11 mouse cellular contexts compared by ENCODE assay signal in genomic region chr3:147853346-147853745, GRCm38 (mm10).
DNase-seq lines count a peak whose midpoint lies in the region; ATAC-seq and TF ChIP-seq lines count a peak whose summit lies in the region.
"Had no signal": no experiment of that assay in that cellular context is flagged by ENCODE, and none has a peak within 500 bp of the region (broad histone marks: within the 10 kb centered on the region; RNA-seq: fewer than 3 reads in every experiment).

No protein-coding gene starts in this region.

- DNase-seq in heart, adult 11 months, result no peak
- peak; percentile 61 for DNase-seq in lung, postnatal 0 days (ENCODE audit: low spot score)
- DNase-seq in lung, postnatal 36 days, result no peak
- DNase-seq in adrenal gland, postnatal 36 days, result peak; percentile 75 to 86
- peak; percentile 26 to 50 for DNase-seq in lung, postnatal 4 days
- DNase-seq in thymus, adult 2 months, result no peak
- DNase-seq in hindbrain, embryonic 10.5 days (ENCODE audit: low spot score), result no peak
- DNase-seq: gastrocnemius, postnatal 14 days; thymus, postnatal 25 days had no signal

- 12% methylated on average over 4 of the region's 4 CpGs for WGBS in heart, embryonic 14.5 days
- 29% methylated on average over 4 of the region's 4 CpGs for WGBS in lung, postnatal 0 days
- 83% methylated on average over 4 of the region's 4 CpGs for WGBS in thymus, adult 2 months
- 87% methylated on average over 4 of the region's 4 CpGs for WGBS in hindbrain, embryonic 10.5 days

- no peaks in the 10 kb centered on the region for H3K9me3 ChIP-seq in heart, embryonic 14.5 days (ENCODE audit: control insufficient read depth, low read length)
- H3K9me3 ChIP-seq in lung, postnatal 0 days (ENCODE audit: low read length), result no peaks in the 10 kb centered on the region
- H3K9me3 ChIP-seq in hindbrain, embryonic 10.5 days, result no peaks in the 10 kb centered on the region
- H3K9me3 ChIP-seq: liver, embryonic 15.5 days had no signal

- H3K27ac ChIP-seq in heart, embryonic 14.5 days (replicated peaks in 1 of 2; ENCODE audit: control insufficient read depth in 1 of 2, insufficient read depth in 1 of 2, low read depth in 2 of 2, low read length in 2 of 2), result 0 out of 4 replicates have a peak overlapping the region, but pooled peaks of 1 of the 2 experiments have one; percentile 8
- H3K27ac ChIP-seq in lung, postnatal 0 days (ENCODE audit: low read length), result no peak overlapping the region
- H3K27ac ChIP-seq in thymus, adult 2 months (ENCODE audit: control insufficient read depth, insufficient read depth, low read length), result no peak overlapping the region
- H3K27ac ChIP-seq in hindbrain, embryonic 10.5 days, result no peak overlapping the region
- H3K27ac ChIP-seq: liver, embryonic 15.5 days had no signal

- H3K4me3 ChIP-seq in heart, embryonic 14.5 days (ENCODE audit: control insufficient read depth in 1 of 2, insufficient read depth in 1 of 2, low read depth in 1 of 2, low read length in 2 of 2), result no peak overlapping the region
- no peak overlapping the region for H3K4me3 ChIP-seq in lung, postnatal 0 days (ENCODE audit: low read depth, low read length)
- no peak overlapping the region for H3K4me3 ChIP-seq in thymus, adult 2 months (ENCODE audit: control insufficient read depth, insufficient read depth, low read length)
- no peak overlapping the region for H3K4me3 ChIP-seq in hindbrain, embryonic 10.5 days
- H3K4me3 ChIP-seq: liver, embryonic 15.5 days had no signal

- peaks cover 0 to 5% of the 10 kb centered on the region in 2 experiments; a peak in 3 of 4 replicates for H3K4me1 ChIP-seq in heart, embryonic 14.5 days (ENCODE audit: control insufficient read depth in 2 of 2, insufficient read depth in 2 of 2, low read length in 2 of 2)
- H3K4me1 ChIP-seq in lung, postnatal 0 days (ENCODE audit: insufficient read depth, low read depth, low read length), result no peaks in the 10 kb centered on the region
- H3K4me1 ChIP-seq in thymus, adult 2 months (replicated peaks; ENCODE audit: control insufficient read depth, insufficient read depth, low read length), result no peaks in the 10 kb centered on the region
- no peaks in the 10 kb centered on the region for H3K4me1 ChIP-seq in hindbrain, embryonic 10.5 days (replicated peaks)
- H3K4me1 ChIP-seq: liver, embryonic 15.5 days had no signal

- no peaks in the 10 kb centered on the region for H3K27me3 ChIP-seq in heart, embryonic 14.5 days (ENCODE audit: control insufficient read depth, insufficient read depth, low read length)
- H3K27me3 ChIP-seq in lung, postnatal 0 days (replicated peaks; ENCODE audit: insufficient read depth, low read length), result no peaks in the 10 kb centered on the region
- no peaks in the 10 kb centered on the region for H3K27me3 ChIP-seq in thymus, adult 2 months (ENCODE audit: control insufficient read depth, insufficient read depth, low read length)
- H3K27me3 ChIP-seq in hindbrain, embryonic 10.5 days (ENCODE audit: insufficient read depth, poor library complexity, severe bottlenecking), result no peaks in the 10 kb centered on the region
- H3K27me3 ChIP-seq: liver, embryonic 15.5 days had no signal

- H3K9ac ChIP-seq in heart, embryonic 14.5 days (ENCODE audit: low read length), result no peak overlapping the region
- H3K9ac ChIP-seq in lung, postnatal 0 days (replicated peaks; ENCODE audit: low read depth), result no peak overlapping the region
- H3K9ac ChIP-seq: liver, embryonic 15.5 days had no signal

- TF ChIP-seq EP300 in lung, postnatal 0 days (IDR thresholded peaks at IDR 0.05), result no peak

- no peak overlapping the region for H3K4me2 ChIP-seq in heart, embryonic 14.5 days (ENCODE audit: low read length)
- no peak overlapping the region for H3K4me2 ChIP-seq in lung, postnatal 0 days (replicated peaks; ENCODE audit: low read depth, low read length)
- H3K4me2 ChIP-seq: liver, embryonic 15.5 days had no signal

- no peak for TF ChIP-seq CTCF in lung, postnatal 0 days (IDR thresholded peaks at IDR 0.05)
- no peak for TF ChIP-seq CTCF in thymus, adult 2 months (IDR thresholded peaks at IDR 0.05; ENCODE audit: borderline replicate concordance, control insufficient read depth, extremely low read depth, insufficient read depth, low read length, poor library complexity)

- ATAC-seq in heart, embryonic 14.5 days (ENCODE audit: insufficient number of reproducible peaks, insufficient read depth, low FRiP score, low read depth), result peak; percentile 64; the same call in 1 of the 2 replicates
- peak; percentile 37; the same call in 1 of the 2 replicates for ATAC-seq in lung, postnatal 0 days

- no peak for TF ChIP-seq POLR2A in thymus, adult 2 months (IDR thresholded peaks at IDR 0.05; ENCODE audit: control insufficient read depth, extremely low read depth, insufficient read depth, low read length, poor library complexity)

- H3K36me3 ChIP-seq in heart, embryonic 14.5 days (ENCODE audit: control insufficient read depth, insufficient read depth, low read length), result no peaks in the 10 kb centered on the region
- no peaks in the 10 kb centered on the region for H3K36me3 ChIP-seq in lung, postnatal 0 days (ENCODE audit: insufficient read depth, low read length)
- H3K36me3 ChIP-seq in thymus, adult 2 months (ENCODE audit: control insufficient read depth, insufficient read depth, low read length), result no peaks in the 10 kb centered on the region
- H3K36me3 ChIP-seq in hindbrain, embryonic 10.5 days, result no peaks in the 10 kb centered on the region
- H3K36me3 ChIP-seq: liver, embryonic 15.5 days had no signal

Comparison
In these comparisons a context has a peak if more than half of its experiments do, and no peak if none do; other contexts are left out.
1. DNase-seq: peak in lung, postnatal 0 days (single experiment), adrenal gland, postnatal 36 days (2 of 2) and lung, postnatal 4 days (2 of 2); none in heart, adult 11 months (single experiment), lung, postnatal 36 days (single experiment), thymus, adult 2 months (single experiment) and hindbrain, embryonic 10.5 days (single experiment).